ENCODE assay signal across 8 mouse cellular contexts in the genomic region with DNA sequence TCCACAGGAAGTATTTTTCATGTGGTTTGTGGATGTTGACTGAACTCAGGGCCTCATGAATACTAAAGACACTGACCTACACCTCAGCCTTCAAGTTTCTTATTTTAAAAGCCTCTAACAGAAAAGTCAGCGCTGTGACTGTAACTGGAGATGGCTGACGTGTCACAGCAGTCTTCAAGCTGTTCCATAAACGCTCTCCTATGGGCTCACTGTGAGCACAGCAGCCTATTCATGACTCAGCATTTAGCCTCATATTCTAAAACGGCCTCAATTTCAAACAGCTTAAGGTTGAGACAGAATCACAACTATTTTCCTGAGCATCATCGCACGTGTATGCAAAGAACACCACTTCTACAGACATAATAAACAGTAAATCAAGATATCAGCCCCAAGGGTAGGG. TPM values are rescaled to one million over a fixed set of nuclear protein-coding genes. Genes with fewer than 3 reads are reported as not detected.
DNase-seq lines count a peak whose midpoint lies in the region; ATAC-seq and TF ChIP-seq lines count a peak whose summit lies in the region.
"Had no signal": no experiment of that assay in that cellular context is flagged by ENCODE, and none has a peak within 500 bp of the region (broad histone marks: within the 10 kb centered on the region; RNA-seq: fewer than 3 reads in every experiment).

No protein-coding gene starts in this region.

- H3K4me3 ChIP-seq in kidney, postnatal 0 days (replicated peaks; ENCODE audit: low read depth, low read length): no peak overlapping the region
- no peak overlapping the region for H3K4me3 ChIP-seq in G1E (ENCODE audit: low read depth, low read length)
- no peak overlapping the region for H3K4me3 ChIP-seq in cortical plate, adult 2 months (ENCODE audit: insufficient read depth, low read length)
- H3K4me3 ChIP-seq in liver, embryonic 15.5 days (replicated peaks): no peak overlapping the region; the same call in 1 of the 2 replicates

- DNase-seq in kidney, postnatal 0 days (ENCODE audit: low spot score): peak; percentile 43
- DNase-seq in kidney, postnatal 25 days: no peak
- peak; percentile 25 for DNase-seq in G1E (ENCODE audit: low spot score)
- DNase-seq in adrenal gland, postnatal 25 days: no peak
- DNase-seq in layer of hippocampus, adult 9-11 months: no peak
- DNase-seq: gastrocnemius, postnatal 14 days had no signal

- 27% methylated on average over 6 of the region's 6 CpGs for WGBS in kidney, postnatal 0 days
- 46% methylated on average over 6 of the region's 6 CpGs for WGBS in liver, embryonic 15.5 days (ENCODE audit: insufficient replicate concordance)

- TF ChIP-seq CTCF in kidney, postnatal 0 days (IDR thresholded peaks at IDR 0.05; ENCODE audit: low read depth): no peak
- TF ChIP-seq CTCF in G1E (IDR thresholded peaks at IDR 0.05; ENCODE audit: low read depth, low read length): no peak
- no peak for TF ChIP-seq CTCF in cortical plate, adult 2 months (IDR thresholded peaks at IDR 0.05; ENCODE audit: extremely low read depth, insufficient read depth, low read length)

- no peak overlapping the region for H3K27ac ChIP-seq in kidney, postnatal 0 days
- peak overlapping the region; percentile 70 for H3K27ac ChIP-seq in cortical plate, adult 2 months (ENCODE audit: insufficient read depth, low read length)
- H3K27ac ChIP-seq in liver, embryonic 15.5 days (replicated peaks): peak overlapping the region; percentile 66

- no peaks in the 10 kb centered on the region; the same call in 1 of the 2 replicates for H3K9me3 ChIP-seq in kidney, postnatal 0 days (replicated peaks; ENCODE audit: low read length)
- H3K9me3 ChIP-seq in G1E (replicated peaks): peaks cover 6% of the 10 kb centered on the region
- H3K9me3 ChIP-seq in liver, embryonic 15.5 days (replicated peaks): no peaks in the 10 kb centered on the region

- H3K9ac ChIP-seq in kidney, postnatal 0 days (ENCODE audit: low read depth, low read length): no peak overlapping the region
- H3K9ac ChIP-seq in liver, embryonic 15.5 days: no peak overlapping the region

- peaks cover 4% of the 10 kb centered on the region; the same call in 1 of the 2 replicates for H3K4me1 ChIP-seq in kidney, postnatal 0 days (replicated peaks; ENCODE audit: insufficient read depth, low read length)
- peaks cover 11% of the 10 kb centered on the region; the same call in 1 of the 2 replicates for H3K4me1 ChIP-seq in G1E (ENCODE audit: insufficient read depth, low read depth, low read length)
- peaks cover 14% of the 10 kb centered on the region for H3K4me1 ChIP-seq in cortical plate, adult 2 months (ENCODE audit: control insufficient read depth, insufficient read depth, low read length)
- peaks cover 48% of the 10 kb centered on the region for H3K4me1 ChIP-seq in liver, embryonic 15.5 days (replicated peaks)

- ATAC-seq in kidney, postnatal 0 days (replicated peaks; ENCODE audit: low FRiP score, low read depth): 0 out of 2 replicates have a peak, but pooled peaks have one; percentile 45
- peak; percentile 90 for ATAC-seq in G1E (ENCODE audit: extremely low read depth, insufficient number of reproducible peaks, low FRiP score, poor library complexity, severe bottlenecking)
- ATAC-seq in liver, embryonic 15.5 days (ENCODE audit: insufficient read depth): peak; percentile 81

- H3K36me3 ChIP-seq in kidney, postnatal 0 days (ENCODE audit: insufficient read depth, low read length): 0 out of 2 replicates have a peak, but pooled peaks cover 4% of the 10 kb centered on the region
- H3K36me3 ChIP-seq in G1E (replicated peaks): peaks cover 14% of the 10 kb centered on the region
- H3K36me3 ChIP-seq in liver, embryonic 15.5 days (replicated peaks): peaks cover 82% of the 10 kb centered on the region

- H3K4me2 ChIP-seq in kidney, postnatal 0 days (ENCODE audit: low read length): no peak overlapping the region
- H3K4me2 ChIP-seq in liver, embryonic 15.5 days: peak overlapping the region; percentile 36

- no peak for TF ChIP-seq POLR2A in cortical plate, adult 2 months (IDR thresholded peaks at IDR 0.05; ENCODE audit: extremely low read depth, insufficient read depth, low read length)

- H3K27me3 ChIP-seq in kidney, postnatal 0 days (ENCODE audit: insufficient read depth, low read length): no peaks in the 10 kb centered on the region
- no peaks in the 10 kb centered on the region for H3K27me3 ChIP-seq in G1E (ENCODE audit: insufficient read depth, low read length)
- no peaks in the 10 kb centered on the region for H3K27me3 ChIP-seq in liver, embryonic 15.5 days

RNA-seq across cellular contexts. Expression of gene D1Ertd622e, which starts 11.8 kb away (rescaled TPM):
- polyA plus RNA-seq in kidney, postnatal 0 days (2015; fragmentation: Nextera tagmentation; extraction: Ambion mirVana): 21.5 and 22.1 TPM in 2 replicates
- total RNA-seq in G1E (2014; fragmentation: Nextera tagmentation) (3.8 and 6.5 TPM in 2 replicates), G1E (2017) (12.4 and 14.5 TPM in 2 replicates)
- 1.2 and 2.6 TPM in 2 replicates for polyA plus RNA-seq in G1E (2012)
- polyA plus RNA-seq in cortical plate, adult 2 months (2012; rRNA removed): 68.8 and 71.2 TPM in 2 replicates
- 48.0 and 49.8 TPM in 2 replicates for polyA plus RNA-seq in liver, embryonic 15.5 days (2015; fragmentation: Nextera tagmentation; extraction: Ambion mirVana)
- total RNA-seq in adrenal gland, postnatal 25 days (2021): 18.2 and 23.7 TPM in 2 replicates

Comparison
In these comparisons a context has a peak if more than half of its experiments do, and no peak if none do; other contexts are left out.
1. DNase-seq: peak in kidney, postnatal 0 days (single experiment) and G1E (single experiment); none in kidney, postnatal 25 days (0 of 2), adrenal gland, postnatal 25 days (single experiment) and layer of hippocampus, adult 9-11 months (single experiment).
2. Peak in every context shown above with its lines, with median percentiles within 50 percentile points of each other: ATAC-seq.